Mouse (Mus musculus): ENCODE data around the gene Il10. TPM values are rescaled to one million over a fixed set of nuclear protein-coding genes. Genes with fewer than 3 reads are reported as not detected.

Il10 gene
- polyA plus RNA-seq, 1 experiment: not detected

DNA sequence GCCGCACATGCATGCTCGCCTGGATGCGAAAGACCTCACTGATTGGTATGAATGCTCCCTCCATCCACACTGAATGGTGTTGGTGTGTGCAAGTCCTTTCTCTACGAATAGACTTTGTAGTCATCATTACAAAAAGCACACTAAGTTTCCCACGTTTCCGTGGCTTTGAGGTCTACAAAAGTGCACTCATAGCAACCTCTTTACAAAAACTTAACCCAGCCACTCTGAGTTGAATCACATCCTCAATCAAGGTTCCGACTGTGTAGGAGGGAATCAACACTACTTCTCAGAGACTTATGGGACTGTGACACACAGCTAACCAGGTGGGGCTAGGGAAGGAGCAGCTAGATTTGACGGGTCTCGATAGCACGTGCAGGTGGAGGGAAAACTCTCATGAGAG lies 23.3 kb upstream of the Il10 start:
- Histone ChIP-seq H3K36me3 (ENCODE audit: control insufficient read depth) (no peaks in the 10 kb centered on the region), H3K4me1 (ENCODE audit: control insufficient read depth) (no peaks in the 10 kb centered on the region), H3K27me3 (ENCODE audit: control insufficient read depth) (no peaks in the 10 kb centered on the region), H3K4me3 (replicated peaks) (no peak overlapping the region), H3K9me3 (ENCODE audit: control insufficient read depth, low read length) (no peaks in the 10 kb centered on the region)
- TF ChIP-seq GATA1 (IDR thresholded peaks at IDR 0.05; ENCODE audit: low read length) (no peak), TAL1 (IDR thresholded peaks at IDR 0.05; ENCODE audit: low read length) (no peak)

DNA sequence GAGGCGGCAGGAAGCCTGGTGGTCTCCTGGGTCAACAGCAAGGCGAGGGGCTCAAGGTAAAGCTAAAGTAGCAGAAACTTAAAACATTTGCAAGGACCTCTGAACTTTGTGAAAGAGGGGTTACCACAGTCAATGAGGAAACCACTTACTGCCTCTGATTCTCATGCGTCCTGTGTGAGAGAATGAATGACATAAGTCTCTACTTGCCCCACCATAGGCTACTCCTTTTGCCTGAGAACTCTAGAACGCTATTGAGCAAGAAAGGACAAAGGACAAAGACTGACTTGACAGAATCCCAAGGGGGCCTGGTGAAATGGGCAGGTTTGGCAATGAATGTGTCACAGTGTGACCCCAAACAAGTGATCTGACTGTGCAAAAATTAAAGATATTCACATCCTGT lies 22.2 kb upstream of the Il10 start:
- no peaks in the 10 kb centered on the region for H3K27me3 ChIP-seq (ENCODE audit: control insufficient read depth)
- H3K4me1 ChIP-seq (ENCODE audit: control insufficient read depth): no peaks in the 10 kb centered on the region
- TF ChIP-seq GATA1 (IDR thresholded peaks at IDR 0.05; ENCODE audit: low read length) (no peak), TAL1 (IDR thresholded peaks at IDR 0.05; ENCODE audit: low read length) (no peak)
- no peaks in the 10 kb centered on the region for H3K9me3 ChIP-seq (ENCODE audit: control insufficient read depth, low read length)
- no peaks in the 10 kb centered on the region for H3K36me3 ChIP-seq (ENCODE audit: control insufficient read depth)
- no peak overlapping the region for H3K4me3 ChIP-seq (replicated peaks)

DNA sequence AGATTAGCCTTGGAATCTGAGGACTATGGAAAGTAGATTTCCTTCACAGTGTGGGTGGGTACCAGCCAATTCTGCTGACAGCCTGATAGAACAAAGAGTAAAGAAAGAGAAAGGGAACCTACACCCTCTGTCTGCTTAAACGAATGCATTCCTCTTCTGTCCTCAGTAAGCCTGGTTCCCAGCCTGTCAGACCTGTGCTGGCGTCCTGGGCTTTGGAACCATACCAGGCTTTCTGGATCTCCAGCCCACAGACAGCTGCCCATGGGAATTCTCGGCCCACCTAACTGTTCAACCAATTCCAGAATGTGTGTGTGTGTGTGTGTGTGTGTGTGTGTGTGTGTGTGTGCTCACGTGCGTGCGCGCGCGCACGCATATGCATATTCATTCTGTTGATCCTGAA lies 21.3 kb upstream of the Il10 start:
- peaks cover 1% of the 10 kb centered on the region; the same call in 1 of the 2 replicates for H3K4me1 ChIP-seq (ENCODE audit: control insufficient read depth)
- no peak overlapping the region for H3K4me3 ChIP-seq (replicated peaks)
- TF ChIP-seq GATA1 (IDR thresholded peaks at IDR 0.05; ENCODE audit: low read length): no peak
- TF ChIP-seq TAL1 (IDR thresholded peaks at IDR 0.05; ENCODE audit: low read length): no peak
- no peaks in the 10 kb centered on the region for H3K36me3 ChIP-seq (ENCODE audit: control insufficient read depth)
- H3K27me3 ChIP-seq (ENCODE audit: control insufficient read depth): no peaks in the 10 kb centered on the region
- H3K9me3 ChIP-seq (ENCODE audit: control insufficient read depth, low read length): no peaks in the 10 kb centered on the region

DNA sequence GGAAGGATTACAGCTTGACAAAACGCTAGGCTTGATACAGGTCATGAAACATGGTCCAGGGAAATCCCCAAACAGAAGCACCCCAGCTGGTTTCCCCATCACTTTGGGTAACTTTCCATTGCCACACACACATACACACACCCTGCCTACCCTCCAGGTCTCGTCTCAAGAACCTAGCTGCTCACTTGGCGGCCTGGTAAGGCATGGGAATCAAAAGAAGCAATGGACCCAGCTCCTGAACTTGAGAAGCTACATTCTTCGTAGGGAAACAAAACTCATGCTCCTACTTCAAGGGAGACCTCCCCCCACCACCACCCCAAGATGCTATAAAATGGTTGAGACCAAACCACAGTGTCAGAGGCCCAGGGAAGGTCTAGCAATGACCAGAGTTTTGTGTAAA lies 19.9 kb upstream of the Il10 start:
- Histone ChIP-seq H3K9me3 (ENCODE audit: control insufficient read depth, low read length) (no peaks in the 10 kb centered on the region), H3K36me3 (ENCODE audit: control insufficient read depth) (no peaks in the 10 kb centered on the region), H3K27me3 (ENCODE audit: control insufficient read depth) (no peaks in the 10 kb centered on the region), H3K4me1 (ENCODE audit: control insufficient read depth) (peaks cover 2% of the 10 kb centered on the region; the same call in 1 of the 2 replicates), H3K4me3 (replicated peaks) (no peak overlapping the region)
- TF ChIP-seq TAL1 (IDR thresholded peaks at IDR 0.05; ENCODE audit: low read length) (no peak), GATA1 (IDR thresholded peaks at IDR 0.05; ENCODE audit: low read length) (no peak)

DNA sequence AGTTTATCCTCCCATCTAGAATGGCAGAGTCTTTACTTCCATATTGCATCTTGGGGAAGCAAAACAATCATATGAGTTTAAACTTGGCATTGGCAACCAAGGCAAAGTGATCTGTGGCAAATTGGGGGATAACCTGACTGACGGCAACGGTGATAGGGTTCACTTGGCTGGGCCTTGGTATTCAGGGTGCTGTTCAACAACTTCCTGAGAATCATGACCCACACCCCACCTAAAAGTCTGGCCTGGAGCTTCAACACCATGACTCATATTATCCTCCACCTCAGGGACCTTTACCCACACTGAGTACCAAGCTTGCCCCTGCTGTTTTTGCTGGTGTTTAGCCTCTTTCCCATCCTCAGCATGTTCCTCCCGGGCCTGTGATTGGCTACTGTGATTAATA lies 19.3 kb upstream of the Il10 start:
- Histone ChIP-seq H3K4me1 (ENCODE audit: control insufficient read depth) (peaks cover 2% of the 10 kb centered on the region; the same call in 1 of the 2 replicates), H3K36me3 (ENCODE audit: control insufficient read depth) (no peaks in the 10 kb centered on the region), H3K9me3 (ENCODE audit: control insufficient read depth, low read length) (no peaks in the 10 kb centered on the region), H3K27me3 (ENCODE audit: control insufficient read depth) (no peaks in the 10 kb centered on the region), H3K4me3 (replicated peaks) (no peak overlapping the region)
- TF ChIP-seq GATA1 (IDR thresholded peaks at IDR 0.05; ENCODE audit: low read length) (no peak), TAL1 (IDR thresholded peaks at IDR 0.05; ENCODE audit: low read length) (no peak)

DNA sequence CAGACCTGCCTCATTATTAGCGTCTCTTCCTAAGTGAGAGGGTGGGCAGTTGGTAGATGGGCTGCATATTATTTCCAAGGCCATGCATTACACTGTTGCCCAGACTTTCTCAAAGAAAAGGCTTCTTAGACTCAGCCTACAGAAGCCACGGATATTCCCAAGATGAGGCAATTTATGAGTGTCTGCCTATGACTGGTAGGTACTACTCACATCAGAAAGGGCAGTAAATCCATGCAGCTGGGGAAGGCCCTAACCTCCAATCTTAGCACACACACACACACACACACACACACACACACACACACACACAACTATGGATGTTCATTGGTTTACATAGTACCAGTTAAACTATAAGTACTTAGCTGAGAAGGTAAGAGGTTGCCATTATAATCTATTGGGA lies 17.1 kb upstream of the Il10 start:
- TF ChIP-seq TAL1 (IDR thresholded peaks at IDR 0.05; ENCODE audit: low read length) (no peak), GATA1 (IDR thresholded peaks at IDR 0.05; ENCODE audit: low read length) (no peak)
- H3K36me3 ChIP-seq (ENCODE audit: control insufficient read depth): no peaks in the 10 kb centered on the region
- peaks cover 2% of the 10 kb centered on the region; the same call in 1 of the 2 replicates for H3K4me1 ChIP-seq (ENCODE audit: control insufficient read depth)
- H3K4me3 ChIP-seq (replicated peaks): no peak overlapping the region
- no peaks in the 10 kb centered on the region for H3K9me3 ChIP-seq (ENCODE audit: control insufficient read depth, low read length)
- H3K27me3 ChIP-seq (ENCODE audit: control insufficient read depth): no peaks in the 10 kb centered on the region

DNA sequence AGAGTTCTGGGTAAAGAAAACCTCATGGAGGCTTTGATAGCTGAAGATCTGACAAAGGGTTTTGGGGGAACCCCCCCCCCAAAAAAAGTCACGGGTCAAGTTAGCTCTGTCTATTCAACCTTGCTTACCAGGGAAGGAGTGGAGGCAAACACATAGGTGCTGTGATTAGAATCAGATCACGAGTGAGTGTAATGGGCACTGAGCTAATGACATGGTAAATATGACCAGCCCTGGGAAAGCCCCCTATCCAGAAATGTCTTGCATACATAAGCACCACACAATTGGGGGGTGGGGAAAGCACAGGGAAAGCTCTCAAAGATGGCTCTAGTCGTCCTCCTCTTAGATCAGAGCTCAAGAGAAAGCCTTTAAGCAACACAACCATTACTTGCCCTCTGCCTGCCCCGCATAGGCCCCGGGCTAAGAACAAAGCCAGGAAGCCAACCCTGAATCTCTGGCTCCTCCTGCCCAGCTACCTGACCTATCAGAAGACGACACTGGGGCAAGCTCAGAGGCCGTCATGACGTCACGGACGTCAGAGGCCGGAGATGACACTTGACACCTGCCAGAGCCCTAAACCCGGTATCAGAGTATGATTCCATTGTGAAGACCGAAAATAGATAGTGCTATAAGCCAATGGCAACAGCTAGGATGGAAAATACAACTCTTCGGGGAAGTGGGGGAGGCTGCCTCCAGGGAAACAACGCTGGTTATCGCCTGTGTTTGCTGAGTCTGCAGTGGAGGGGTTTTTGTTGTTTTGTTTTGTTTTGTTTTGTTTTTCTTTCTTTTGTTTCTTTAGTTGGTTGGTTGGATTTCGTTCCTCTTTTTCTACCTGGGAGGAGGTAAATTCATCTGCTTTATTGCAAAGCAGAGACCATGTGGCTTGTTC lies 16.4 kb upstream of the Il10 start:
- no peak overlapping the region for H3K4me3 ChIP-seq (replicated peaks)
- TF ChIP-seq TAL1 (IDR thresholded peaks at IDR 0.05; ENCODE audit: low read length): no peak
- TF ChIP-seq GATA1 (IDR thresholded peaks at IDR 0.05; ENCODE audit: low read length): no peak
- peaks cover 2% of the 10 kb centered on the region; the same call in 1 of the 2 replicates for H3K4me1 ChIP-seq (ENCODE audit: control insufficient read depth)
- no peaks in the 10 kb centered on the region for H3K9me3 ChIP-seq (ENCODE audit: control insufficient read depth, low read length)
- no peaks in the 10 kb centered on the region for H3K36me3 ChIP-seq (ENCODE audit: control insufficient read depth)
- no peaks in the 10 kb centered on the region for H3K27me3 ChIP-seq (ENCODE audit: control insufficient read depth)

DNA sequence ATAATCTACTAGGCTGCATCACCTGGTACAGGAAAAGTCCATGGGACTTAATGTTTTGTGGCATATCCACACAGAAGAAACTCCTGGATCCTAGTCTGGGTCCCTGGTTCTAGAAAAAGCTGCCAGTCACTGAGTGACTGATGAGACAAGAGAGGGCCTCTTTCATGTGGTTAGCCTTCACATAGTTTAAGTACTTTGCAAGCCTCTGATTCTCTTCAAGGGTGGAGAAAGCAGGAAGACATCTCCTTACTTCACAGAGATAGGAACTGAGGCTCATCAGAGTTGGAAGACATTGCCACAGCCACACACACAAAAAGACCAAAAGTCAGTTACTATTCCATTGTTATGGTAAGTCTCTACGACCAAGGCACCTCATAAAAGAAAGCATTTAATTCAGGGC lies 13.6 kb upstream of the Il10 start:
- TF ChIP-seq TAL1 (IDR thresholded peaks at IDR 0.05; ENCODE audit: low read length): no peak
- TF ChIP-seq GATA1 (IDR thresholded peaks at IDR 0.05; ENCODE audit: low read length): no peak
- Histone ChIP-seq H3K4me3 (replicated peaks) (no peak overlapping the region), H3K27me3 (ENCODE audit: control insufficient read depth) (no peaks in the 10 kb centered on the region), H3K36me3 (ENCODE audit: control insufficient read depth) (no peaks in the 10 kb centered on the region), H3K4me1 (ENCODE audit: control insufficient read depth) (peaks cover 6% of the 10 kb centered on the region), H3K9me3 (ENCODE audit: control insufficient read depth, low read length) (no peaks in the 10 kb centered on the region)

DNA sequence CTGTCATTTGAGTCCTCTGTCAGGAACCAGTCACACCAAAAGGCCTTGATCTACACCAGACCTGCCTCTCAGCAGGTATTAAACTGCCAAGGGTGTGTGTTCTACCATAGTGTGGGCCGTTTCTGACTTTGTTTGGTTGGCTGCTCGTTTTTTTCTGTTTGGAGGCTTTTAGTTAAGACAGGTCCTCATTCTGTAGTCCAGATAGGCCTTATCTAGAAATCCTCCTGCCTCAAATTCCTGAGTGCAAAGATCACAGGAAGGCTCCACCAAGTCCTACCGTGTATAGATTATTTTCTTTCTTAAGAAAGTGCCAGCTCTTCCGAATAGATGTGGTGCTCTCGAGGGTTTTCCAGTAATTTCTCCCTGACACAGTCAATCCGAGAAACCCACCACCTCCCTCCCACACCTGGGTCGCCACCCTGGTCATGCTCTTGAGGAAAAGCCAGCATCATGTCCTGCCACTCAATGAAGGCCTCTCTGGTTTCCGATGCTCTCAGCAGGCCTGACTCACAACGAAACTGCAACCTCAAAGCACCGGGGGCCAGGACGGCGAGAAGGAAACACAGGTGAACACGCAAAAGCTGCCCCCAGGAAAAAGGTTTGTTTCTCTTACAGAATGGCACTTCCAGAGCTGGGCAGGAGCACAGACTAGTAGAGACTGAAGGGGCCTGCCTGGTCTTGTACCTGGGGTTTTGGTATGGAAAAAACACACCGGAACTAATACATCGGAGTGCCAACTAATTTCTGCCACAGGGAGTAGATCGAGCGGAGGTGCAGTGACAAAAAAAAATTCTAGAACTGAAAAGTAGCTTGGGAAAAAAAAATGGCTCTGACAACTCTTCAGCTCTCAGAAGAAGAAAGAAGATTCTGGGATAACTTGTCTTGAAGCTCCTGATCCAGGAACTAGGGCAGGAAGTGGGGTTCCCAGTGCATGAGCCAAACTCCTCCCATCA lies 9.2 kb upstream of the Il10 start:
- Histone ChIP-seq H3K4me1 (ENCODE audit: control insufficient read depth) (peaks cover 5% of the 10 kb centered on the region), H3K27me3 (ENCODE audit: control insufficient read depth) (no peaks in the 10 kb centered on the region), H3K36me3 (ENCODE audit: control insufficient read depth) (no peaks in the 10 kb centered on the region), H3K4me3 (replicated peaks) (no peak overlapping the region), H3K9me3 (ENCODE audit: control insufficient read depth, low read length) (no peaks in the 10 kb centered on the region)
- no peak for TF ChIP-seq GATA1 (IDR thresholded peaks at IDR 0.05; ENCODE audit: low read length)
- no peak for TF ChIP-seq TAL1 (IDR thresholded peaks at IDR 0.05; ENCODE audit: low read length)

All from erythroblast, embryonic 14.5 days (primary cell).